Mouse (Mus musculus): ENCODE results near the gene Zup1. TPM values are rescaled to one million over a fixed set of nuclear protein-coding genes. Genes with fewer than 3 reads are reported as not detected.
"Not testable (repeated sequence)": the region's sequence is repeated elsewhere in the genome, so short reads cannot be mapped to it uniquely, and the experiment has no call there.

Zup1 gene
- polyA plus RNA-seq, 1 experiment from 2014 or later = 8.6 TPM

DNA sequence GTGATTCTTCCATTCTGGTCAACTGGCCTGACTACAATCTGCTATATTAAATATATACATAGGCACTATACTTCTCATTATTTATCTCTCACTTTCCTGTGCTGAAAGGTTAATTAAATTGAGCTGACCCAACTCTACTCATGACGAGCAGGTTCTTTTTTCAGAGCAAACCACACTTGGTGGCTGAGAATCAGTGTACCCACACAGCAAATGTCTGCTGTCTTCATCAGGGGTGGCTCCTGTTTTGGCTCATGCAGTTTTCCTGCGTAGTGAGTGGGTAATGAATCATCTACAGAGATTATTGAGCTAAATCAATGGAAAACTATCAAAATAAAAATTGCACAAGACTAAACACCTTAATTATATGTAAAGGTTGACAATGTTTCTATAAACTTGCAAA lies 4.7 kb downstream of the Zup1 start:
- peaks cover 11% of the 10 kb centered on the region for H3K36me3 ChIP-seq (ENCODE audit: control insufficient read depth, insufficient read depth, low read length)
- 81% methylated on average over 2 of the region's 2 CpGs for WGBS
- no peak overlapping the region for H3K4me2 ChIP-seq (replicated peaks; ENCODE audit: low read depth)
- no peak overlapping the region for H3K4me3 ChIP-seq (ENCODE audit: low read depth, low read length)
- no peak overlapping the region for H3K27ac ChIP-seq (replicated peaks)
- H3K9ac ChIP-seq (ENCODE audit: low read length) = no peak overlapping the region
- no peaks in the 10 kb centered on the region for H3K4me1 ChIP-seq (replicated peaks; ENCODE audit: control insufficient read depth, insufficient read depth)
- no peaks in the 10 kb centered on the region for H3K9me3 ChIP-seq (ENCODE audit: control insufficient read depth, low read length)
- ATAC-seq (ENCODE audit: low FRiP score, low TSS enrichment) (no peak), DNase-seq (ENCODE audit: low spot score) (no peak)
- no peak for TF ChIP-seq CTCF (IDR thresholded peaks at IDR 0.05; ENCODE audit: low read depth)
- TF ChIP-seq EP300 (optimal IDR thresholded peaks at IDR 0.05) = no peak
- H3K27me3 ChIP-seq (ENCODE audit: control insufficient read depth, insufficient read depth, low read length) = no peaks in the 10 kb centered on the region

DNA sequence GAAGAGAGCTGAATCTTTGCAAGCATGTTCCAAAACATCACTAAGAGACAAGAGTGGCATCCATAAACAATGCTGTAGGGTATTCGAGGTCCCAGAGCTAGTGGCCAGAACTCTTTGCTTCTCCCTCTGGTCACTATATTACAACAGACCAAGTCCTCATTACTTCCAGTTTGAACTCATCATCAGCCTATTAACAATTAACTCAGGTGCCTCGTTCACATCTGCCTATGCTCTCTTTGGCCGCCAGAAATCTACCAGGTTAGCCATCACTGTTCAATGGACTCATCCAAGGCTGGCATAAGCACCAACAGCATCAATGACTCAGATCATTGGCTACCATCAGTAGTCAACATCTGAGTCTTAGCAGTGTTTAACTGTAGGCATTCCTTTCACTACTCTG lies 5.7 kb downstream of the Zup1 start:
- TF ChIP-seq EP300 (optimal IDR thresholded peaks at IDR 0.05) = no peak
- no peak for TF ChIP-seq CTCF (IDR thresholded peaks at IDR 0.05; ENCODE audit: low read depth)
- Histone ChIP-seq H3K27me3 (ENCODE audit: control insufficient read depth, insufficient read depth, low read length) (no peaks in the 10 kb centered on the region), H3K9me3 (ENCODE audit: control insufficient read depth, low read length) (no peaks in the 10 kb centered on the region), H3K9ac (ENCODE audit: low read length) (no peak overlapping the region), H3K4me1 (replicated peaks; ENCODE audit: control insufficient read depth, insufficient read depth) (no peaks in the 10 kb centered on the region), H3K27ac (replicated peaks) (no peak overlapping the region), H3K4me2 (replicated peaks; ENCODE audit: low read depth) (no peak overlapping the region), H3K4me3 (ENCODE audit: low read depth, low read length) (no peak overlapping the region), H3K36me3 (ENCODE audit: control insufficient read depth, insufficient read depth, low read length) (peaks cover 11% of the 10 kb centered on the region)
- no peak for DNase-seq (ENCODE audit: low spot score)
- WGBS = 85% methylated on average over 3 of the region's 3 CpGs
- no peak for ATAC-seq (ENCODE audit: low FRiP score, low TSS enrichment)

DNA sequence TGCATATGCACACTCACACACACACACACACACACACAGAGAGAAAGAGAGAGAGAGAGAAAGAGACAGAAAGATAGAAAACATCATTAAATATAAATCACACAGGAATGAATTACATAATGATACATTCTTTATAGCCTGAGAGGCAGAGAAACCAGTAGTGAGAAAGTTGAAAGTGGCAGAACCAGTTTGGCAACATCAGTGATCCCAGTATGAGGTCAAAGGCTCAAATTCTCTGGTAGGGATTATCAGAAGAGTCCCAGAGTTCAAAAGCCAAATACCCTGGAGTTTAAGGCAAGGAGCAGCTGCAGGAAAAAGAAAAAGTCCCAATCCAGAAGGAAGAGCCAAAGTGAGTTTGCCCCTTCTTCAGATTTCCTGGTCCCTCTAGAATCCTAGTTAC lies 10.4 kb downstream of the Zup1 start:
- Histone ChIP-seq H3K9ac (ENCODE audit: low read length) (no peak overlapping the region), H3K27me3 (ENCODE audit: control insufficient read depth, insufficient read depth, low read length) (no peaks in the 10 kb centered on the region), H3K4me1 (replicated peaks; ENCODE audit: control insufficient read depth, insufficient read depth) (no peaks in the 10 kb centered on the region), H3K36me3 (ENCODE audit: control insufficient read depth, insufficient read depth, low read length) (peaks cover 14% of the 10 kb centered on the region), H3K4me2 (replicated peaks; ENCODE audit: low read depth) (no peak overlapping the region), H3K9me3 (ENCODE audit: control insufficient read depth, low read length) (no peaks in the 10 kb centered on the region), H3K4me3 (ENCODE audit: low read depth, low read length) (no peak overlapping the region), H3K27ac (replicated peaks) (no peak overlapping the region)
- TF ChIP-seq EP300 (optimal IDR thresholded peaks at IDR 0.05) (no peak), CTCF (IDR thresholded peaks at IDR 0.05; ENCODE audit: low read depth) (no peak)
- DNase-seq (ENCODE audit: low spot score) (peak; percentile 16), ATAC-seq (ENCODE audit: low FRiP score, low TSS enrichment) (no peak)

DNA sequence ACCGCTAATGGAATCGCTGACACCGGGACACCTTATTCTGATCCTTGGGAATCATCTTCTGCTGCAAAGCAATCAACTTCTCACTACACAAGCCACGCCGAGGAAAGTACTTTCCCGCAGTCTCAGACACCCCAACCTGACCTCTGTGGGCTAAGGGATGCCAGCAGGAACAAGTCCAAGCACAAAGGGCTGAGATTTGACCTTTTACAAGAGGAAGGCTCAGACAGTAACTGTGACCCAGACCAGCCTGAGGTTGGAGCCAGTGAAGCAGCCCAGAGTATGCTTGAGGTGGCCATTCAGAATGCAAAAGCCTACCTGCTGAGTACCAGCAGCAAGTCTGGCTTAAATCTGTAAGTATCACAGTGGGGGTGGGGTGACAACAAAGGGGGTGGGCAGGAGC lies 45.6 kb downstream of the Zup1 start:
- Histone ChIP-seq H3K27me3 (ENCODE audit: control insufficient read depth, insufficient read depth, low read length) (no peaks in the 10 kb centered on the region), H3K36me3 (ENCODE audit: control insufficient read depth, insufficient read depth, low read length) (no peaks in the 10 kb centered on the region), H3K4me2 (replicated peaks; ENCODE audit: low read depth) (peak overlapping the region; percentile 57), H3K9ac (ENCODE audit: low read length) (peak overlapping the region; percentile 27; the same call in 1 of the 2 replicates), H3K4me3 (ENCODE audit: low read depth, low read length) (peak overlapping the region; percentile 37; the same call in 1 of the 2 replicates), H3K9me3 (ENCODE audit: control insufficient read depth, low read length) (no peaks in the 10 kb centered on the region), H3K4me1 (replicated peaks; ENCODE audit: control insufficient read depth, insufficient read depth) (no peaks in the 10 kb centered on the region), H3K27ac (replicated peaks) (no peak overlapping the region)
- TF ChIP-seq CTCF (IDR thresholded peaks at IDR 0.05; ENCODE audit: low read depth) (no peak), EP300 (optimal IDR thresholded peaks at IDR 0.05) (no peak)
- no peak for DNase-seq (ENCODE audit: low spot score)
- ATAC-seq (ENCODE audit: low FRiP score, low TSS enrichment) = no peak
- 9% methylated on average over 6 of the region's 6 CpGs for WGBS

DNA sequence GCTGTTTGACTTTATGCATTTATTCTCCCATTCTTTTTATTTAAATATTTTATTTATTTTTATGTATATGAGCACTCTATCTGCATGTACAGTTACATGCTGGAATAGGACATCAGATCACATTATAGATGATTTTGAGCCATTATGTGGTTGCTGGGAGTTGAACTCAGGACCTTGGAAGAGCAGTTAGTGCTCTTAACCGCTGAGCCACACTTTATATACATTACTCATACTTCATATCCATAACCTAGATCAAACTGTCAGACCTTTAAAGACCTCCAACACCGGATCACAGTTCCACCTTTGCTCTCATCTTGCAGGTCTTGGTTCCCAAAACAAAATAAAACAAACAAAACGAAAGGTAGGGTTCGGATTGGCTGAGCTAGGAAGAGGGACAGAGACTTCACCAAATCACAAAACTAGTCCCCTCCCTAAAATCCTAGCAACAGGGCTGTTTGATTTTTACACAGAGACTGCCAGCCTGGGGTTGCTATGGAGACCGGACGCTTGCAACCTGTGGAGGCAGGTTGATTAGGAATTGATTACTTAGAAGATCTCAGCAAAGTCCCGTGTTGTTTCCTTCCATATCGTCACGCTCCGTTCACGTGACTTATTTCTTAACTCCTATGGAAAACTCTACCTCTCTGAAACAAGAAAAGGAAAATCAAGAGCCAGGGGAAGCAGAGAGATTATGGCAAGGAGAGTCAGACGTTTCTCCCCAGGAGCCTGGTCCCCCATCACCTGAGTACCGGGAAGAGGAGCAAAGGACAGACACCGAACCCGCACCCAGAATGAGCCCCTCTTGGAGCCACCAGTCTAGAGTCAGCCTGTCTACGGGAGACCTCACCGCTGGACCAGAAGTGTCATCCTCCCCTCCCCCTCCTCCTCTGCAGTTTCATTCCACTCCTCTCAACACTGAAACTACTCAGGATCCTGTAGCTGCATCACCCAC lies 46.3 kb downstream of the Zup1 start, which contains the start of gene Rsph4a:
Rsph4a (plus strand) TSS at position 582 of the 952 bp plus-strand sequence.
- DNase-seq (ENCODE audit: low spot score) (peak; percentile 59), ATAC-seq (ENCODE audit: low FRiP score, low TSS enrichment) (peak; percentile 92)
- Histone ChIP-seq H3K36me3 (ENCODE audit: control insufficient read depth, insufficient read depth, low read length) (no peaks in the 10 kb centered on the region), H3K4me1 (replicated peaks; ENCODE audit: control insufficient read depth, insufficient read depth) (no peaks in the 10 kb centered on the region), H3K27me3 (ENCODE audit: control insufficient read depth, insufficient read depth, low read length) (no peaks in the 10 kb centered on the region), H3K4me3 (ENCODE audit: low read depth, low read length) (peak within 1 kb of the TSS; percentile 37), H3K9me3 (ENCODE audit: control insufficient read depth, low read length) (no peaks in the 10 kb centered on the region), H3K9ac (ENCODE audit: low read length) (peak within 1 kb of the TSS; percentile 27; the same call in 1 of the 2 replicates), H3K27ac (replicated peaks) (no peak within 1 kb of the TSS), H3K4me2 (replicated peaks; ENCODE audit: low read depth) (peak within 1 kb of the TSS; percentile 57)
- 6% methylated on average over 17 of the region's 17 CpGs for WGBS
- no peak for TF ChIP-seq EP300 (optimal IDR thresholded peaks at IDR 0.05)
- TF ChIP-seq CTCF (IDR thresholded peaks at IDR 0.05; ENCODE audit: low read depth) = no peak

DNA sequence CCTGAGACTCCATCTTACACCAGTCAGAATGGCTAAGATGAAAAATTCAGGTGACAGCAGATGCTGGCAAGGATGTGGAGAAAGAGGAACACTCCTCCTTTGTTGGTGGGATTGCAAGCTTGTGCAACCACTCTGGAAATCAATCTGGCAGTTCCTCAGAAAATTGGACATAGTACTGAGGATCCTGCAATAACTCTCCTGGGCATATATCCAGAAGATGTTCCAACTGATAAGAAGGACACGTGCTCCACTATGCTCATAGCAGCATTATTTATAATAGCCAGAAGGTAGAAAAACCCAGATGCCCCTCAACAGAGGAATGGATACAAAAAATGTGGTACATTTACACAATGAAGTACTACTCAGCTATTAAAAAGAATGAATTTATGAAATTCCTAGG lies 49.5 kb downstream of the Zup1 start:
- H3K27ac ChIP-seq (replicated peaks); H3K36me3 ChIP-seq (ENCODE audit: control insufficient read depth, insufficient read depth, low read length); DNase-seq (ENCODE audit: low spot score); H3K4me2 ChIP-seq (replicated peaks; ENCODE audit: low read depth); H3K27me3 ChIP-seq (ENCODE audit: control insufficient read depth, insufficient read depth, low read length); H3K4me3 ChIP-seq (ENCODE audit: low read depth, low read length); H3K9me3 ChIP-seq (ENCODE audit: control insufficient read depth, low read length); H3K4me1 ChIP-seq (replicated peaks; ENCODE audit: control insufficient read depth, insufficient read depth); H3K9ac ChIP-seq (ENCODE audit: low read length); ATAC-seq (ENCODE audit: low FRiP score, low TSS enrichment): not testable (repeated sequence)
- 76% methylated on average over 1 of the region's 1 CpGs for WGBS

DNA sequence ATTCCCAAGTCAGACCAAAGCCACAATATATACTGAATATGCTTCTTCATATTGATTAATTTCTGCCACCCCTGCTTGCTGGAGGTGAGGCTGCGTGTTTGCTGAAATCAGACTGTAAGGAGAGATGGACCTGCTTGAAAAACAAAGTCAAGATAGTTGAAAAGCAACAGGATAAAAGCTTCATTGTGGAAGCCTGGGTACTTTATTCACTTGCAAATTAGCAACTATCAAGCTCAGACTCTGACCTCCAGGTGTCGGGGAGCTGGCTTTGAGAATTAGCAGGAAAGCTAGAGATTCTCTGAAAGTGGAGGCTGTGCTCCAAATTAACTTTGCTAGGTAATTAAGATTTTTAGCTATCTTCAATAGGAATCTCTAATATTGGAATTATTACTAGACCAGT lies 68.7 kb downstream of the Zup1 start:
- 84% methylated on average over 2 of the region's 2 CpGs for WGBS
- not testable (repeated sequence) for ATAC-seq (ENCODE audit: low FRiP score, low TSS enrichment); H3K4me3 ChIP-seq (ENCODE audit: low read depth, low read length)

More for the DNA sequence above, 68.7 kb downstream of the Zup1 start:
- H3K9ac ChIP-seq (ENCODE audit: low read length); H3K27ac ChIP-seq (replicated peaks); H3K9me3 ChIP-seq (ENCODE audit: control insufficient read depth, low read length); H3K4me2 ChIP-seq (replicated peaks; ENCODE audit: low read depth); H3K4me1 ChIP-seq (replicated peaks; ENCODE audit: control insufficient read depth, insufficient read depth); H3K27me3 ChIP-seq (ENCODE audit: control insufficient read depth, insufficient read depth, low read length); H3K36me3 ChIP-seq (ENCODE audit: control insufficient read depth, insufficient read depth, low read length); DNase-seq (ENCODE audit: low spot score): not testable (repeated sequence)

All from stomach, postnatal 0 days (tissue).